Mouse (Mus musculus): ENCODE data around the gene Dmbt1. TPM values are rescaled to one million over a fixed set of nuclear protein-coding genes. Genes with fewer than 3 reads are reported as not detected.
"Not testable (repeated sequence)": the region's sequence is repeated elsewhere in the genome, so short reads cannot be mapped to it uniquely, and the experiment has no call there.

The Dmbt1 gene
- total RNA-seq (2021): not detected
- long read RNA-seq, experiment 1: 0 reads
- long read RNA-seq, experiment 2, partial matches to known transcripts: 1 of 2 reads
- long read RNA-seq, experiment 2, other reads (novel, unspliced or antisense): 1 of 2 reads

DNA sequence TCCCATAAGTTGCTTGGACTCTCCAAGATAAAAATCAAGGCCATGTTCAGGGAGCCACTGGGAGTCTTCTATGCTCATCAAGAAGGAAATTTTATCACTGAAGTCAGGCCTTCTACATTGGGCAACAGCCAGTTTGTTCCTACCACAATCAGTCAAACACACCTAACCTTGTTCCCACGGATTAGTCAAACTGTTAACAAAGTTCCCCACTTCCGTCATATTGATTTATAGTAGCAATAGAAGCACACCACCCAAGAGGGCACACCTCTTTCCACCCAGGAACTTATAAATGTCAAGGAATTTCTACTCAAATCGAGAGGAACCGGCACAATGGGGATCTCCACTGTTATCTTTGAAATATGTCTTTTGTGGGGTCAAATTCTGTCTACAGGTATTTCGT lies at the start of gene Dmbt1:
Gene Dmbt1 (plus strand): TSS at position 299 of the 400 bp plus-strand sequence.
- DNase-seq: no peak

DNA sequence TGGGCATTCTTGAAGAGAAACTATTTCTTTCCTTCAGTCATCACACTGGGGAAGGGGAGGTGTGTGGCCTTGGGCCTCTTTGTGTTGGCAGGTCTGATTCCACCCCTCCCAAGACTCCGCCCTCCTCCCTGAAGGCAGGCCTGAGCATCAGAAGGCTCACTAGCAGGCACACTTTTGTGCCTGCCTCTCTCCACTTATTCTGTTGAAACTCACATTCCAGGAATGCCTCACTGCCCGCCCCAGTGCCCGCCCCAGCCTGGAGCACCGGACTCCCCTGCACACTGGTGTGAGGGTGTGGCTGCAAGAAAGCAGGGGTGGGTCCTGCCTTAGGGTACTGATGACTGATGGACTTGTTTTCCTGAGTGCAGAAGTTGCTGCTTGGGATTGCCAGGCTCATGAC lies 49.5 kb upstream of the Dmbt1 start:
- DNase-seq: no peak

GRCm38 (mm10) chr7:130982881-130983280 lies 49.0 kb upstream of the Dmbt1 start:
- DNase-seq: no peak

DNA sequence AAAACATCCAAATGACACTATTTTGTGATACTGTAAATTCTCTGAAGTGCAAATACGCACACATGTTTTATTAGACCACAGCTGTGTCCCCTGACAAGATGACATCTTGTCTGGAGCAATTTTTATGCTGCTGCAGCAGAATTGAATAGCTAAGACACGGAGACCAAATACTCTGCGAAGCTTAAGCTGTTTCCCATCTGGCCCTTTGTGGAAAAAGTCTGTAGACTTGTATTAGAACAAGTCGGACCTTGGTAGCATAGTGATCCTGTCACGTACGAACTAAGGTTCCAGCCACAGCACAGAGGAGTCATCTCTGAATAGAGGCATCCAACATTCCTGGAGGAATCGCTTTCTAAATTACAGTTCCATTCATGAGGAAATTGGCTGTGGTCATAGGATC lies 47.6 kb upstream of the Dmbt1 start:
- DNase-seq: no peak

- DNase-seq: no peak
Observed at GRCm38 (mm10) chr7:130985193-130985592, 46.7 kb upstream of the Dmbt1 start.

GRCm38 (mm10) chr7:130985716-130986115 lies 46.1 kb upstream of the Dmbt1 start:
- peak; percentile 24 to 53 for DNase-seq

GRCm38 (mm10) chr7:130988146-130988545 lies 43.7 kb upstream of the Dmbt1 start:
- no peak for DNase-seq

GRCm38 (mm10) chr7:130989371-130989770 lies 42.5 kb upstream of the Dmbt1 start:
- DNase-seq: peak; percentile 54 to 61

- no peak for DNase-seq
Observed at GRCm38 (mm10) chr7:130991174-130991789, 40.6 kb upstream of the Dmbt1 start.

DNA sequence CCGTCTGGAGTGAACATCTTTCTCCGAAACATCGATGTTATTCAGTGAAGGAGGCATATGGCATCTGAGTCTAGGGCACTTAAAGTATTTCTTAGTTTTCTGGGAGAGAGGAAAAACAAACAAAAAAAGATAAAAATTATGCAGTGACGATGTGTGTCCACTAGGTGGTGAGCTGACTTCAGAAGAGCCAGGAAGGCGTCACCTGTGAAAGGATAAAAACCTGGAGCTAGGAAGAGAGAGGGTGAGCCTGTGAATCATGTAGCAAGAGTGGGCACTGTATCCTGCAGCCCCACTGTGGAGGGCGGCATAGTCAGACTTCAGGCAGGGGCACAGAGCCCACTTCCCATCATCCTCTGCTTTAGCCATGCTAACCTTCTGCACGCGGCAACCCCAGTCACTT lies 37.9 kb upstream of the Dmbt1 start:
- DNase-seq: no peak

- DNase-seq: no peak
Observed at GRCm38 (mm10) chr7:131001976-131002726, 29.7 kb upstream of the Dmbt1 start.

- no peak for DNase-seq
Observed at GRCm38 (mm10) chr7:131004071-131004470, 27.8 kb upstream of the Dmbt1 start.

DNA sequence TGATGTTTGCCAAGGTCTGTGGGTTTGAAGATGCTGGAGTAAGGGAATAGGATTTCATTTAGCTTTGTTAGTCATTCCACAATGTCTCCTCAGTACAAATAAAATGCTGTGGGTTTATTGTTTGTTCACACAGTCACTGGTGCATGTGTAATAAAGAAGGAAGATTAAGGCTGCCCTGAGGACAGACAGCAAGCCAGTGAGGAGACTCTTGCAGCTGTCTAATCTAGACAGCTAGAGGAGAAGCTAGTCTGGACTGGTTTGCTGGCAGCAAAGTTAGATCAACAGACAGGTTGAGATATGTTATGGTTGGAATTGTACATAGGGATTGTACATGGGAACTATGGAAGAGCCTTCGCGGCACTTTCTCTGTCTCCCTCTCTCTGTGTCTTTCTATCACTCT lies 24.6 kb upstream of the Dmbt1 start:
- DNase-seq: no peak

DNA sequence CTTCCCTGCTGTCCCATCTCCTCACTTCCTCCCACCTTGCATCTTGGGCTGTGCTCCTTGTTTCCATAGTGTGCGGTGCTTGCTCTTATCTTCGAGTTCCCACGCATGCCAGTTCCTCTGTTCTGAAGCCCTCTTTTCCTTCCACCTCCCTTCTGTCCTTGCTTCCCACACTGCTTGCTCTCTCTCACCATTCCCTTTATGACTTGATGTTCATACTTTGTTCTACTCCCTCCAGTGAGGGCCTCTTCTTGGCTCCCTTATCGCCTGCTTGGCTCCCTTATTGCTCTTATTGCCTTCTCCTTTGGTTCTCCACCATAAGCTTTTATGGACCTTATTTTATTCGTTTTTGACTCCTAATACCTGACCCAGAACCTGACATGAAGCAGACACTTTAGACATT lies 22.7 kb upstream of the Dmbt1 start:
- DNase-seq: no peak

GRCm38 (mm10) chr7:131011901-131012300 lies 20.0 kb upstream of the Dmbt1 start:
- peak; percentile 5 to 30 for DNase-seq

- DNase-seq: no peak
Observed at GRCm38 (mm10) chr7:131019181-131019580, 12.7 kb upstream of the Dmbt1 start.

DNA sequence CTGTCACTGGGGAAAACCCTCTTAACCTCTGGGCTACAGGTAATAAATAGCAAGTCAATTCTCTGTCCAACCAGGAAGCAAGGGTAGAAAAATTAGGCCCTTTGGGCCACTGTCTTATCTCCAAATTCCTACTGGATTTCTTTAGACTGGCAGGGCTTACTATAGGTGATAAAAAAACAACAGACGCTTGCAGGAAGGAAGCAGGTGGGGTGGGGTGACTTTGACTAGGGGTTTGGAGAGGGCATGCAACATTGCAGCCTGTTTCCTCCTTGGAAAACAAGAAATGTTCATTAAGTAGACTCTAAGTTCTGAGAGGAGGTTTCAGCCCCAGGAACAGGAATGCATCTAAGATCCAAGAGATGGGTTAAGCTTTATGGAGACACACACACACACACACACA lies 7.0 kb upstream of the Dmbt1 start:
- no peak for DNase-seq

GRCm38 (mm10) chr7:131027557-131027956 lies 4.3 kb upstream of the Dmbt1 start:
- no peak for DNase-seq

DNA sequence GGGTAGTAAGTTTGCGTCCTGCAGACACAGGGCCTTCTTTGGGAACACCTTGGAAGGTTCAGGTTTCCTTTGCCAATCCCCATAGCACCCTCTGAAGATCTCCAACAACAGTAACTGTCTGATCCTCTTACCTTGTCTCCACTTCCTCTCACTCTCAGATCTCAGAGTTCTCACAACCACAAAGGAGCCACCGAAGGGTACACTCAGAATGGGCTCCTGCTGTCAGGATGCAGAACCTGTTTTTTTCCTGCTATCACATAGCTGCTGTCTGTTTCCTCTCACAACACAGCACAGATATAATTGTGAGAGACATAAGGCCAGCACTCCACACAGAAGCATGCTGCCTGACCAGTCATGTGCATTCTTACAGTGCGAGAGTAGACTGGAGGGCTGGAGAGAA lies 4.5 kb downstream of the Dmbt1 start:
- DNase-seq: no peak

DNA sequence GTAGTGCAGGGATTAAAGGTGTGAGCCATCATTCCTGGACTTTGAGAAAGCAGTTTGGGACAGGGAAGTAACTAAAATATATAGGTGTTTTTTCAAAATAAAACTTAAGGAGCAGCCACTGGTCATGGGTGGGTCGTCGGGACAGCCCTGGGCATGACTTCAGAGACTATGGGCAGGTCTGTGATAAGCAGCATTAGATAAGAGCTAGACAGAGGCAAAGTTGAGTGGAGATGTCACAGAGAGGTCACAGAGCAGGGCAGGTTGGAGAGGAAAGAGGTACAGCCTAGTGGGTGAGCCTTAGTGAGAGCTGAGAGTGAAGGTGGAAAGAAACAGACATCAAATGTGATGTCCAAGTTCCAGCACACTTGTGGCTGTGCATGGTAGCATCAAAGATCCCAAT lies 5.2 kb downstream of the Dmbt1 start:
- DNase-seq: no peak

DNA sequence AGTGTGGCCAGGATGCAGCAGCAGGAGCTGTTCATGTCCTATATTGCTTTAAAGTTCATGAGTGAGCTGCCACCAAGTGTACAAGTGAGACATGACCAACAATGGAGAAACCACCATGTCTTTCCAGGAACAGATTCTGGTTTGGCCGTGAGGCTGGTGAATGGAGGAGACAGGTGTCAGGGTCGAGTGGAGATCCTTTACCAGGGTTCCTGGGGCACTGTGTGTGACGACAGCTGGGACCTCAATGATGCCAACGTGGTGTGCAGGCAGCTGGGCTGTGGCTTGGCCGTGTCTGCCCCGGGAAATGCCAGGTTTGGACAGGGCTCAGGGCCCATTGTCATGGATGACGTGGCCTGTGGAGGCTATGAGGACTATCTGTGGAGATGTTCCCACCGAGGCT lies 8.9 kb downstream of the Dmbt1 start:
- not testable (repeated sequence) for DNase-seq

DNA sequence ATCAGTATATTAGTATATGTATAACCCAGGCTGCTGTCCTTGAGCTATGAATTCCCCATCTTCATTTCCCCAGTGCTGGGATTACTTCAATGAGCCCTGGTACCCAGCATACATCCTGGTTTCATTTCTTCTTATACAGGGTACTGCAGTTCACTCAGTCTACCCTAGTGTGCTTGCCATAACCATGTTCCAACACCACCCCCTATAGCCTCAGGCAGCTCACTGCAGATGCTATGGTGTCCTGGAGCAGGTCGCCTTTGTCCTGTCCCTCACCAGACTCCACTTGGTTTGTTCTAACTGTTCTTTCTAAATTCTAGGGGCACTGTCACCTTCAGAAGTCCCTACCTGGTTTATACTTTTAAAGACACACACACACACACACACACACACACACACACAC lies 10.8 kb downstream of the Dmbt1 start:
- no peak for DNase-seq

- peak; percentile 21 to 25 for DNase-seq
Observed at GRCm38 (mm10) chr7:131045258-131045835, 13.5 kb downstream of the Dmbt1 start.

Data from adrenal gland, postnatal 36 days (tissue).